Mouse (Mus musculus): ENCODE data around the gene Prrt4.

DNA sequence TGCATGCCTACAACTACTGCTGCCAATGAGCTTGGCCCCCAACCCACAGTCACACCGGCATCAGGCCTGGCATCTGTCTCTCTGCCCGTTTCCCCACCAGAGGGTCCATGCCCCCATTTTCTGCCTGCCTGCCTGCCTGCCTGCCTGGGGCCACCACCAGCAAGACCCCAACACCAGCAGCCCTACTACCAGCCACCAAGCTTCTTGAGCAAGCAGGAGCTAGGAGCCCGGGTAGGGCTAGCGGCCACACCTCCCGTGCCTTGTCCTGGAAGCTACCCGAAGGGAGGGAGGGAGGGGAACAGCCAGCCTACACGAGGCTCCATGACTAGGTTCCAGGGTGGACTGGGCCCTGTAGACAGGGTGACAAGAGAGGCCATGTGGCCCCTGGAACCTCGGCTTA, 22.6 kb upstream of the Prrt4 start:
- no peak for TF ChIP-seq CTCF (IDR thresholded peaks at IDR 0.05; ENCODE audit: low read depth, low read length)
- TF ChIP-seq POLR2A (IDR thresholded peaks at IDR 0.05; ENCODE audit: insufficient read depth, low read length): no peak
- TF ChIP-seq EP300 (IDR thresholded peaks at IDR 0.05; ENCODE audit: insufficient read depth, low read depth, low read length): no peak
